Mouse (Mus musculus) C2C12 (cell line): ENCODE data around the gene Clock. TPM values are rescaled to one million over a fixed set of nuclear protein-coding genes. Genes with fewer than 3 reads are reported as not detected.

ENCODE experiments used
- H3K27me3 ChIP-seq: one replicate; pipeline ENCODE4 v1.6.1; 2011; ENCODE audit not compliant: control insufficient read depth, insufficient read depth, insufficient read length
- H3K36me3 ChIP-seq: one replicate; pipeline ENCODE4 v1.6.1; 2011; ENCODE audit not compliant: control insufficient read depth, insufficient read depth
- H3K4me3 ChIP-seq: one replicate; pipeline ENCODE4 v1.5.1; 2011; ENCODE audit warnings: mild to moderate bottlenecking, control low read depth; ENCODE audit not compliant: poor library complexity, insufficient read depth, severe bottlenecking
- H3K79me2 ChIP-seq: one replicate; pipeline ENCODE4 v1.6.1; 2011; ENCODE audit not compliant: control insufficient read depth, insufficient read depth
- H3K79me3 ChIP-seq: one replicate; pipeline ENCODE4 v1.6.1; 2011; ENCODE audit warnings: low read depth, control low read depth
- H3ac ChIP-seq: one replicate; pipeline ENCODE3; 2011; ENCODE audit warnings: low read depth; ENCODE audit not compliant: control insufficient read depth, insufficient read length
- CEBPB ChIP-seq: IDR thresholded peaks from one replicate; pipeline ENCODE4 v1.6.1; 2011; ENCODE audit warnings: low read depth, mild to moderate bottlenecking, control low read depth, moderate library complexity
- CTCF ChIP-seq: IDR thresholded peaks from one replicate; pipeline ENCODE4 v1.5.1; 2011; ENCODE audit not compliant: control insufficient read depth, insufficient read depth, insufficient read length
- FOSL1 ChIP-seq: IDR thresholded peaks from one replicate; pipeline ENCODE4 v1.8.0; 2011; ENCODE audit warnings: mild to moderate bottlenecking, low read length; ENCODE audit not compliant: poor library complexity, insufficient read depth, severe bottlenecking
- MAX ChIP-seq: IDR thresholded peaks from one replicate; pipeline ENCODE4 v1.6.1; 2011; ENCODE audit warnings: mild to moderate bottlenecking, control low read depth
- MYOD1 ChIP-seq: IDR thresholded peaks from one replicate; pipeline ENCODE4 v1.6.1; 2011; ENCODE audit warnings: low read depth; ENCODE audit not compliant: control insufficient read depth, insufficient read length
- MYOG ChIP-seq: IDR thresholded peaks from one replicate; pipeline ENCODE4 v1.6.1; 2011; ENCODE audit not compliant: control insufficient read depth, insufficient read length; ENCODE audit errors: extremely low read depth
- USF1 ChIP-seq: IDR thresholded peaks from one replicate; pipeline ENCODE4 v1.6.1; 2011; ENCODE audit warnings: low read depth, mild to moderate bottlenecking, control low read depth, moderate library complexity
- polyA plus RNA-seq: library from polyadenylated mRNA; unstranded; fragments of >200 nt; fragmentation: generic; extraction: Trizol; gene quantifications from one replicate; pipeline ENCODE4 v1.2.1, GENCODE M21; 2012; ENCODE audit warnings: missing spikeins

Clock gene
- polyA plus RNA-seq, 1 experiment = 5.7 TPM

DNA sequence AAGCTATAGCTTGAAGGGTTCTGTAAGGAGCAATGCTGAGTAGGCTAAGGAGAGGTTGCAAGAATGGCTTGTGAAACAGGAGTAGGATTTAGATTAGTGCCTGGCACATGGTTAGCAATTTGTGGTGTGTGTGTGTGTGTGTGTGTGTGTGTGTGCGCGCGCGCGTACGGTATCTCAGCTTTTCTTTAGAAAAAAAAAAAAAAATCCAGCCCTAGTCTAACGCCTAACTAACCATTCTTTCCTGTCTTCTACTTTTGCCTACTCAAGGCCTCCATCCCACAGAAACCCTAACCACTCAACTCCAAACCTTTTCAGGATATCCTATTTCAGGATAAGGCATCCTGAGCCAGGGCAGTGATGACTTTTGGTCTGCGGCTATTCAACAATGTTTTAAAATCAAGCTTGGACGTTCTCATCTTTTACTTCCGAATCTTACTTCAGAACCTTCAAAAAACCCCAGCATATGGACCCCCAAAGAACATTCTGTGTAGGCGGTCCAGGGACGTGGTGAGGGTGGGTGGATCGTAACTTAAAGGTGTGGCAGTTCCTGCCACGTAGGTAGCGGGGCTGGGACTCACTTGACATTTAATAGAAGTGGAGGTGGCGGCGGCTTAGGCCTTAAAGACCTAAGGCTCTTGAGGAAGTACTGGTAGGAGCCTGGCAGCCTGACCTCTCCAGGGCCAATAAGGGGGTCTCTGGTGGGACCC lies 121.4 kb downstream of the Clock start:
- no peaks in the 10 kb centered on the region for H3K27me3 ChIP-seq
- H3K36me3 ChIP-seq = peaks cover 18% of the 10 kb centered on the region
- peak overlapping the region; percentile 64 for H3K4me3 ChIP-seq
- H3K79me3 ChIP-seq = peaks cover 38% of the 10 kb centered on the region
- TF ChIP-seq FOSL1 (no peak), MYOG (no peak), CEBPB (no peak), MAX (no peak), MYOD1 (no peak)
- no peak overlapping the region for H3ac ChIP-seq
- peaks cover 46% of the 10 kb centered on the region for H3K79me2 ChIP-seq

DNA sequence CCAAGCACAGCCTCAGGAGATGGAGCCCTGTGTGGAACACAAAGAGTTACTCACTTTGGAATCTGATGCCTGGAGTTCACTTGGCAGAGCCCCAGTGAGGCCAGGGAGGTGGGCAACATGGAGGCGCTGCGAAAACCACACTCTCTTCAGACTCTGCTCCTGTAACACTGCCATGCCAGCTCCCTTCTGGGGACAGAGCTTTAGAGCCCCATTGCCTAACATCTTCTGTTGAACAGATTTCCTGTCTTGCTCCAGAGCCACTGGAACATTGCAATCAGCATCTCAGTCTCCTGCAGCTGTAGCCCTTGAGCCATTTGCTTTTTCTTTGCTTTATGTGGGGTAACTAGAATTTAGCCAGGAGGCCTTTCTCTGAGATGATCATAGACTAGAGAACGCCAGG lies 122.3 kb downstream of the Clock start:
- Histone ChIP-seq H3K79me3 (peaks cover 29% of the 10 kb centered on the region), H3K27me3 (no peaks in the 10 kb centered on the region), H3ac (no peak overlapping the region), H3K79me2 (peaks cover 38% of the 10 kb centered on the region), H3K4me3 (no peak overlapping the region), H3K36me3 (peaks cover 11% of the 10 kb centered on the region)
- TF ChIP-seq MAX (no peak), FOSL1 (no peak), MYOD1 (no peak), CEBPB (no peak), USF1 (no peak), CTCF (no peak), MYOG (no peak)

DNA sequence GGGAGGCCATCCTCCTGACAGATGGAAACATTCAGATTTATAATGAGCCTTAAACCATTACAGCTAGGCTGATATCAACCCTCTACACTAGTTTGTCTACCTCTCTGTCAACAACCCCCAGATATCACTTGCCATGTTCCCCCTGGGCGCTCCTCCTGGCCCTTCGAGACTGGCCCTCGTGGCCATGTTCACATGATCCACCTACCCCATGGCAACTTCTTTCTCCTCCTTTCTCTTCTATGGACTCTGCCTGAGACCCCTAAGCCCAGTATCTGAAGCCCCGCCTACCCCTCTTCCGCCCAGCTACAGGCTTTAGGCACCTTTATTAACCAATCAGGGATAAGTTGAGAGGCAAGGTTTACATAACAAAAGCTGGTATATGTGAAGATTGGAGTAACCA lies 124.8 kb downstream of the Clock start:
- Histone ChIP-seq H3K36me3 (no peaks in the 10 kb centered on the region), H3K27me3 (no peaks in the 10 kb centered on the region), H3K79me2 (peaks cover 12% of the 10 kb centered on the region), H3ac (no peak overlapping the region), H3K79me3 (peaks cover 6% of the 10 kb centered on the region), H3K4me3 (no peak overlapping the region)
- no peak for TF ChIP-seq MYOG
- no peak for TF ChIP-seq USF1
- TF ChIP-seq CTCF = no peak
- TF ChIP-seq CEBPB = no peak
- TF ChIP-seq FOSL1 = no peak
- no peak for TF ChIP-seq MAX
- no peak for TF ChIP-seq MYOD1

DNA sequence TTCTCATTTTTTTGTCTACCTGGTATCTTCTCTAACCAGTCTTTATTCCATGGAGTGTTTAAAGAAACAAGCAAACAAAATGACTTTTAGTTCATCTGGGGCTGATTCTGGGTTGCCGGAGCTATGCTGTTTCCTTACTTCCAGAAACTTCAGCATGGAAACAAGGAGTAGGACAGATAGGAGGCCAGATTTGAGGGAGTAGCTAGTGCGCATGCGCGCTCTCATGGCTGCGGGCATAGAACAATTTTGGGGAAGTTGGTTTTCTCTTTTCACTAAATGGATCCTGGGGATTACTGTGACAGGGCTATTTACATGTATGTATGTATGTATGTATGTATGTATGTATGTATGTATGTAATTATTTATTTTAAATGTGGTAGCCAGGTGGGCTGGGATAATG lies 125.4 kb downstream of the Clock start:
- H3K79me3 ChIP-seq = no peaks in the 10 kb centered on the region
- H3K36me3 ChIP-seq = no peaks in the 10 kb centered on the region
- no peak overlapping the region for H3K4me3 ChIP-seq
- peaks cover 6% of the 10 kb centered on the region for H3K79me2 ChIP-seq
- H3ac ChIP-seq = no peak overlapping the region
- no peaks in the 10 kb centered on the region for H3K27me3 ChIP-seq
- TF ChIP-seq MYOG = no peak
- TF ChIP-seq MAX = no peak
- no peak for TF ChIP-seq FOSL1
- TF ChIP-seq USF1 = no peak
- TF ChIP-seq MYOD1 = no peak
- no peak for TF ChIP-seq CTCF
- no peak for TF ChIP-seq CEBPB

DNA sequence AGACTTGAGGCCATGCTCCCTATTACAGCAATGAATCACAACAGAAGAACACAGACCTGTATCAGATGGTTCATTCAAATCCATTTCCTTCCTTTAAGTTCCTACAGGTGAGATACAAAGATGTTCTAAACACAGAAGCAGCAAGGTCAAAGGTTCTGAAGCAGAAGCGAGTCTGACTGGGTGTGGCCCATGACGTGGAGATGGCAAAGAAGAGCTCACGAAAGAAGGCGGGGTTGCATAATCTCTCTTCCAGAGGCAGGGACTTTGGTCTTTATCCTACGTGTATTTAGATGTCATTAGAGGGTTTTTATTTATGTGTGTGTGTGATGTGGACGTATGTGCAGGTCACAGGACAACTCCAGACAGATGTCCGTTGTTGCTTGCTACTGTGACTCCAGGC lies 126.9 kb downstream of the Clock start:
- Histone ChIP-seq H3K27me3 (no peaks in the 10 kb centered on the region), H3ac (no peak overlapping the region), H3K79me2 (no peaks in the 10 kb centered on the region), H3K79me3 (no peaks in the 10 kb centered on the region), H3K4me3 (no peak overlapping the region), H3K36me3 (no peaks in the 10 kb centered on the region)
- no peak for TF ChIP-seq CEBPB

DNA sequence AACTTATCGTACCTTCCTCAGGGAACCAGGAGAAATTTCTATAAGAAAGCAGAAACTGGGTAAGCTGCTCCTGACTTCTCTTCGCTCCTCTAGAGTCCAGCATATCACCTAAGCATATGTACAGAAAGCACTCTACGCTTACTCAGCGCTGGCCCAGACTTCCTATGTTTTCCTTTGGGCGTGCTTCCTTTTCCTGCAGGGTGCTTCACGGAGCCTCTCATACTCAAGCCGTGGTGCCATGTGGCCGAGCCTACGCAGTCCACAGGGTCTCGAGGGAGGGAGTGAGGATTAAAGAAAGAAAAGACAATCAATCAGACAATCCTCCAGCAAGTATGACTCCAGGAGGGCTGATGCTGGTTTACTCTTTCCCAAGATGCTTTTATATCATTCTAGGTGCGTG lies 127.8 kb downstream of the Clock start:
- Histone ChIP-seq H3K27me3 (no peaks in the 10 kb centered on the region), H3K36me3 (no peaks in the 10 kb centered on the region), H3K79me3 (no peaks in the 10 kb centered on the region), H3K79me2 (no peaks in the 10 kb centered on the region), H3ac (no peak overlapping the region), H3K4me3 (no peak overlapping the region)
- TF ChIP-seq MAX (no peak), MYOG (no peak), CTCF (no peak), CEBPB (no peak), FOSL1 (no peak), USF1 (no peak), MYOD1 (no peak)

DNA sequence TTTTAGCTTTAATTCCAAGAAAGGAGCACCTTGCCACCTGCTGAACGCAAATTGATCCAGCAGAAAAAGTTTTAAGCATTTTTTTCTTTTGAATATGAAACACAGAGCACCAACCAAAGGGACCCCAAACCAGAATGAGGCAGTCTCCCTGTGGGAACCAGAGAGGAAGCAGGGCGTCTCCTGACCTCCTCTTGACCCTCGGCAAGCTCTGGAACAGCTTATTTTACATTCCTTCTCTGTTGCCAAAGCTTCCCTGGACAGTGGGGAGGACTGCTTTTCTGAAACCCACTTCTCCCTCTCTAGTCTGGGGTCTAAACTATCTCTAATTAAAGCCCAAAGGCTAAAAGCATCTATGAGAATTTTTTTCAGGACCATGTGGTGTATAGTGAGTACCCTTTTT lies 128.2 kb downstream of the Clock start:
- H3ac ChIP-seq = no peak overlapping the region
- no peaks in the 10 kb centered on the region for H3K79me2 ChIP-seq
- TF ChIP-seq FOSL1 (no peak), MYOG (no peak), CTCF (no peak), CEBPB (no peak), MAX (no peak), USF1 (no peak), MYOD1 (no peak)
- H3K79me3 ChIP-seq = no peaks in the 10 kb centered on the region
- no peak overlapping the region for H3K4me3 ChIP-seq
- H3K36me3 ChIP-seq = no peaks in the 10 kb centered on the region
- no peaks in the 10 kb centered on the region for H3K27me3 ChIP-seq
